Mouse (Mus musculus) embryonic facial prominence, embryonic 15.5 days (tissue): ENCODE data around the gene Gm28048. TPM values are rescaled to one million over a fixed set of nuclear protein-coding genes. Genes with fewer than 3 reads are reported as not detected.

ENCODE experiments used
- ATAC-seq: fragments of 200-750 bp; cut with Nextera tagmentation; 2 replicates; pipeline ENCODE4 v1.8.0; 2017; ENCODE audit warnings: low read depth, moderate TSS enrichment; ENCODE audit not compliant: insufficient number of reproducible peaks, low FRiP score, low TSS enrichment
- H3K27ac ChIP-seq: fragments of 300-500 bp; sonication (generic); replicated peaks from 2 replicates; pipeline ENCODE4 v1.5.1; 2015; ENCODE audit warnings: mild to moderate bottlenecking, inconsistent platforms
- H3K27me3 ChIP-seq: fragments of 300-500 bp; sonication (generic); 2 replicates; pipeline ENCODE4 v1.6.1; 2015; ENCODE audit warnings: inconsistent platforms
- H3K36me3 ChIP-seq: fragments of 300-500 bp; sonication (generic); 2 replicates; pipeline ENCODE4 v1.6.1; 2015; ENCODE audit warnings: mild to moderate bottlenecking, inconsistent platforms
- H3K4me1 ChIP-seq: fragments of 300-500 bp; sonication (generic); 2 replicates; pipeline ENCODE4 v1.6.1; 2015; ENCODE audit warnings: inconsistent platforms
- H3K4me2 ChIP-seq: fragments of 300-500 bp; sonication (generic); replicated peaks from 2 replicates; pipeline ENCODE4 v1.6.1; 2015; ENCODE audit warnings: mild to moderate bottlenecking, inconsistent platforms
- H3K4me3 ChIP-seq: fragments of 300-500 bp; sonication (generic); replicated peaks from 2 replicates; pipeline ENCODE4 v1.5.1; 2015; ENCODE audit warnings: mild to moderate bottlenecking, inconsistent platforms
- H3K9ac ChIP-seq: fragments of 300-500 bp; sonication (generic); 2 replicates; pipeline ENCODE4 v1.6.1; 2015; ENCODE audit warnings: inconsistent platforms
- H3K9me3 ChIP-seq: fragments of 300-500 bp; sonication (generic); replicated peaks from 2 replicates; pipeline ENCODE4 v1.6.1; 2016; ENCODE audit warnings: inconsistent platforms
- WGBS: fragments of 180-500 bp; shearing (Covaris S2); methylation state at CpG from one replicate; pipeline ENCODE4 v1.1.7; 2015; 5-methylcytosine and 5-hydroxymethylcytosine counted together
- polyA plus RNA-seq: library from polyadenylated mRNA; unstranded; fragments of >200 nt; fragmentation: Nextera tagmentation; extraction: Ambion mirVana; gene quantifications from 2 replicates; pipeline ENCODE4 v1.2.1, GENCODE M21; 2015

The Gm28048 gene
- polyA plus RNA-seq, 1 experiment from 2014 or later = 11.5 TPM

DNA sequence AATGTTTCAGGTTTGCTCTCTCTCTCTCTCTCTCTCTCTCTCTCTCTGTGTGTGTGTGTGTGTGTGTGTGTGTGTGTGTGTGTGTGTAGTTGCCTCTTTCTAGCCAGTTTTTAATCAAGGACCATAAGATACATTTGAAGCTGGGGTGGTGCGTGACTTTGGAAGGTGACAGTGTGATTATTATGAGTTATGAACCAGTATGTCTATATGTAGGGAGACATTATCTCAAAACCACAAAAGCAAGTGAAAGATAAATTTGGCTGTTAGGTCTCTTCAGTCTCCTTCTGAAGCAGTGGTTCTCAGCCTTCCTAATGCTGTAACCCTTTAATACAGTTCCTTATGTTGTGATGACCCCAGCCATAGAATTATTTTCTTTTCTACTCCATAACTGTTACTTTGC is 96.5 kb downstream of the Gm28048 start:
- Histone ChIP-seq H3K9ac (no peak overlapping the region), H3K4me1 (no peaks in the 10 kb centered on the region), H3K27me3 (no peaks in the 10 kb centered on the region), H3K27ac (no peak overlapping the region), H3K4me3 (no peak overlapping the region), H3K9me3 (no peaks in the 10 kb centered on the region), H3K4me2 (no peak overlapping the region), H3K36me3 (no peaks in the 10 kb centered on the region)
- no peak for ATAC-seq
- 96% methylated on average over 1 of the region's 1 CpGs for WGBS

DNA sequence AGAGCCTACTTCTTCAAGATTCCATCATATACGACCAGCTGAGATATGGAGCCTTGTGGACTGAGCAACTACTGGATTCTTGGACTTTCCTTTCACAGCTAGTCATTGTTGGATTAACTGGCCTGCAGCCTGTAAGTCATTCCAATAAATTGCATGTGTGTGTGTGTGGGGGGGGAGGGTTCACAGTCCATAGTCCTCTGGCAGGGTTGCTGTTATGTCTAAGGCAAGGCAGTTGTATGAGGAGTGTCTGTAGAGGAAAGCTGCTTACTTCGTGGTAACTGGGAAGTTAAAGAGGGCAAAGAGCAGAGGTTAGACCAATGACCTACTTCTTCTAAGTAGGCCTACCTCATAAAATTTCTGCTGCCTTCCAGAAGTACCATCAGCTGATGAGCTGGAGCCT is 98.2 kb downstream of the Gm28048 start:
- Histone ChIP-seq H3K9me3 (no peaks in the 10 kb centered on the region), H3K9ac (no peak overlapping the region), H3K4me2 (no peak overlapping the region), H3K27ac (no peak overlapping the region), H3K27me3 (no peaks in the 10 kb centered on the region), H3K4me3 (no peak overlapping the region), H3K36me3 (no peaks in the 10 kb centered on the region), H3K4me1 (no peaks in the 10 kb centered on the region)
- WGBS = 91% methylated on average over 2 of the region's 2 CpGs
- ATAC-seq = no peak

DNA sequence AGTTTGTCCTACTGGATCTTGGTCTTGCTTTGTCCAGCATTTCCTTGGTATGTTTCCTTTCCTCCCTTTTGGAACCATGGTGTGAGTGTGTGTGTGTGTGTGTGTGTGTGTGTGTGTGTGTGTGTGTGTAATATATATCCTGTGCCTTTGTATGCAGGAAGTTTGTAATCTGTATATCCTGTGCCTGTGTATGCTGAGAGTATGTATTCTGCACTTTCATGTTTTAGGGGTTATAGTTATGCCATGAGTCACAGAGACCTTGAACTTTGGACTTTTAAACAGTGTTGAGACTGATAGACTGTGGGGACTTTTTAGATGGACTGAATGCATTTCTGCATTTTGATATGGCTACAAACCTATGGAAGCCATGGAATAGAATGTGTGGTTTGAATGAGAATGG is 99.0 kb downstream of the Gm28048 start:
- no peaks in the 10 kb centered on the region for H3K27me3 ChIP-seq
- no peak overlapping the region for H3K9ac ChIP-seq
- no peak overlapping the region for H3K27ac ChIP-seq
- H3K4me2 ChIP-seq = no peak overlapping the region
- no peak for ATAC-seq
- H3K4me3 ChIP-seq = no peak overlapping the region
- no peaks in the 10 kb centered on the region for H3K9me3 ChIP-seq
- no peaks in the 10 kb centered on the region for H3K4me1 ChIP-seq
- H3K36me3 ChIP-seq = no peaks in the 10 kb centered on the region

GRCm38 (mm10) chr11:22880383-22881172 is 101.3 kb downstream of the Gm28048 start:
- WGBS = 69% methylated on average over 3 of the region's 3 CpGs
- Histone ChIP-seq H3K4me3 (no peak overlapping the region), H3K4me1 (no peaks in the 10 kb centered on the region), H3K9me3 (no peaks in the 10 kb centered on the region), H3K27ac (no peak overlapping the region), H3K9ac (no peak overlapping the region), H3K4me2 (no peak overlapping the region), H3K27me3 (no peaks in the 10 kb centered on the region), H3K36me3 (no peaks in the 10 kb centered on the region)
- no peak for ATAC-seq

- 0 out of 2 replicates have a peak, but pooled peaks cover 7% of the 10 kb centered on the region for H3K4me1 ChIP-seq
- H3K27me3 ChIP-seq = no peaks in the 10 kb centered on the region
- no peak for ATAC-seq
- no peak overlapping the region for H3K4me2 ChIP-seq
- 75% methylated on average over 4 of the region's 4 CpGs for WGBS
- no peak overlapping the region for H3K9ac ChIP-seq
- H3K4me3 ChIP-seq = no peak overlapping the region
- no peaks in the 10 kb centered on the region for H3K36me3 ChIP-seq
- H3K27ac ChIP-seq = no peak overlapping the region
- H3K9me3 ChIP-seq = no peaks in the 10 kb centered on the region
Observed at GRCm38 (mm10) chr11:22879645-22880044, 102.2 kb downstream of the Gm28048 start.

DNA sequence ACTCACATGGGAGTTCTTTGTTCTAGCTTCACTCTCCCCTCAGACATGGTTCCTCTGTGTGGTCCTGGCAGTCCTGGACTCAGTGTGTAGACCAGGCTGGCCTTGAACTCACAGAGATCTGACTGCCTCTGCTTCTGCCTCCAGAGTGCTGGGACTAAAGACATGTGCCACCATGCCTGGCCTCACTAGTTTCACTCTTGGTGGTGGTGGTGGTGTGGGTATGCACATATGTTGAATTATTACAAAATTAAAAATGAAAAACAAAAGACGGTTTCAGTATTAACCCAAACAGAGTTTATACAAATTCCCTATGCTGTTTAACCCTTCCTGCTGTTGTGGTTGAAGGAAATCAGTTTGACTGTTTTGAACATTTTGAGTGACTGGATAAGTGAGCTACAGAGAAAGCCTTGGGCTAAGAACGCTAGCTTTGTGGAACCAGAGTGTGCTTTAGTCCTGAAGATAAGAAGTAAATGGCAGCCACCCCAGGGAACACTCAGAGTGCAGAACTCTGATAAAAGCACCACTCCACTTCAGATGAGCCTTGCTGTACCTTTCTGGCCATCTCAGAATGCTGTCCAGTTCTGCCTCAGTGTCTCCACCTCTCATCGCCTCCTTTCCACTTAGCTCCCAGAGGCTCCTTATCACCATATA is 105.1 kb downstream of the Gm28048 start:
- Histone ChIP-seq H3K4me2 (no peak overlapping the region), H3K4me1 (peaks cover 15% of the 10 kb centered on the region; the same call in 1 of the 2 replicates), H3K9ac (no peak overlapping the region), H3K36me3 (no peaks in the 10 kb centered on the region), H3K9me3 (no peaks in the 10 kb centered on the region), H3K27ac (no peak overlapping the region), H3K27me3 (no peaks in the 10 kb centered on the region), H3K4me3 (no peak overlapping the region)
- ATAC-seq = no peak
- 73% methylated on average over 3 of the region's 3 CpGs for WGBS

GRCm38 (mm10) chr11:22875279-22875678 is 106.6 kb downstream of the Gm28048 start:
- H3K36me3 ChIP-seq = no peaks in the 10 kb centered on the region
- WGBS = 46% methylated on average over 4 of the region's 4 CpGs
- H3K27me3 ChIP-seq = no peaks in the 10 kb centered on the region
- H3K4me1 ChIP-seq = peaks cover 15% of the 10 kb centered on the region; the same call in 1 of the 2 replicates
- H3K27ac ChIP-seq = peak overlapping the region; percentile 55; the same call in 1 of the 2 replicates
- no peaks in the 10 kb centered on the region for H3K9me3 ChIP-seq
- H3K4me2 ChIP-seq = no peak overlapping the region
- no peak overlapping the region for H3K4me3 ChIP-seq
- no peak for ATAC-seq
- H3K9ac ChIP-seq = no peak overlapping the region

DNA sequence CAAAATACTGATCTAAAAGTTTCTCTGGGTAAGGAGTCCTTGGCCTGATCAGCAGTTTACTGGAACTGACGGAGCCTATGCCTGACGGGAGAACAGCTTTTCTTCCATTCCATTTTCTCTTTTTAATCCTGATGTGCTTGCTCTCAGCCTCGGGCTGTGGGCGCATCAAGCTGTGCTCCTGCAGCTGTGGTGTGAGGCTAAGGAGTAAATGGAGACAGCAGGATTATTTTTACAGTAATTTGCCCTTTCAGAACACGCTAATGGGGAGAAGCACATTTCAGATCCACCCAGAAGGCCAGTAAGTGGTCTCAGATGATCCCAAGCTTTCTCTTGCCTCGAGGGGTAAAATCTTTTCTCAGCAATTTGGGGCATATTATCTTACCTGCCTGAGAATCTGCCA is 107.1 kb downstream of the Gm28048 start:
- Histone ChIP-seq H3K36me3 (no peaks in the 10 kb centered on the region), H3K4me2 (no peak overlapping the region), H3K27me3 (no peaks in the 10 kb centered on the region), H3K27ac (peak overlapping the region; percentile 55), H3K4me3 (no peak overlapping the region), H3K9me3 (no peaks in the 10 kb centered on the region), H3K9ac (no peak overlapping the region), H3K4me1 (peaks cover 15% of the 10 kb centered on the region; the same call in 1 of the 2 replicates)
- WGBS = 32% methylated on average over 6 of the region's 6 CpGs
- ATAC-seq = no peak

DNA sequence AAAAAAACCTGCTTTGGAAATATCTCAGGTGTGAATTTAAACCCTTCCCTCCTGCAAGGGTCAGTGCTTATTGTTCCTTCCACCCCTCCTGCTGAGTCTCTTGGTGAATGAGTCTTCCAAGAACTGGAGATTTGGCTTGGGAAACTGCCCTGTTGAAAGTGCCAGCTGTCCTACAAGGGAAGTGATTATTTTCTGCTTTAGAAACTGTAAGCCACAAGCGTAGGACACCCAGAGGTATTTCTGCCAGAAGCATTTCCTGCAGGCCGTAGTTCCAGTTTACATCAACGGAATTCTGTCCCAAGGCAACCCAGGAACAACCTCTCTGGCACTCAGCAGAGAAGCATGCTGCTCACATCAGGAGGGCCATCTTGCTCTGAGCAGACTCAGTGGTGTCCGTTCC is 108.5 kb downstream of the Gm28048 start:
- Histone ChIP-seq H3K27me3 (no peaks in the 10 kb centered on the region), H3K9me3 (no peaks in the 10 kb centered on the region), H3K36me3 (no peaks in the 10 kb centered on the region), H3K9ac (no peak overlapping the region), H3K4me2 (no peak overlapping the region), H3K27ac (no peak overlapping the region), H3K4me1 (peaks cover 15% of the 10 kb centered on the region; the same call in 1 of the 2 replicates), H3K4me3 (no peak overlapping the region)
- WGBS = 54% methylated on average over 4 of the region's 4 CpGs
- no peak for ATAC-seq

- ATAC-seq = no peak
- H3K36me3 ChIP-seq = no peaks in the 10 kb centered on the region
- H3K4me1 ChIP-seq = peaks cover 15% of the 10 kb centered on the region; the same call in 1 of the 2 replicates
- H3K27me3 ChIP-seq = no peaks in the 10 kb centered on the region
- H3K4me2 ChIP-seq = no peak overlapping the region
- no peak overlapping the region for H3K9ac ChIP-seq
- 51% methylated on average over 4 of the region's 4 CpGs for WGBS
- H3K4me3 ChIP-seq = no peak overlapping the region
- 0 out of 2 replicates have a peak overlapping the region, but pooled peaks have one; percentile 8 for H3K27ac ChIP-seq
- H3K9me3 ChIP-seq = no peaks in the 10 kb centered on the region
Observed at GRCm38 (mm10) chr11:22872307-22872680, 109.6 kb downstream of the Gm28048 start.

GRCm38 (mm10) chr11:22871628-22872306 is 110.1 kb downstream of the Gm28048 start:
- peaks cover 15% of the 10 kb centered on the region; the same call in 1 of the 2 replicates for H3K4me1 ChIP-seq
- H3K27me3 ChIP-seq = no peaks in the 10 kb centered on the region
- no peak overlapping the region for H3K4me3 ChIP-seq
- H3K9me3 ChIP-seq = no peaks in the 10 kb centered on the region
- no peak overlapping the region for H3K4me2 ChIP-seq
- H3K27ac ChIP-seq = 0 out of 2 replicates have a peak overlapping the region, but pooled peaks have one; percentile 8
- 54% methylated on average over 7 of the region's 7 CpGs for WGBS
- ATAC-seq = no peak
- H3K9ac ChIP-seq = no peak overlapping the region
- no peaks in the 10 kb centered on the region for H3K36me3 ChIP-seq
